Mouse (Mus musculus) limb, embryonic 10.5 days (tissue): ENCODE data around the gene Arpc3. TPM values are rescaled to one million over a fixed set of nuclear protein-coding genes. Genes with fewer than 3 reads are reported as not detected.
A peak's percentile ranks its signal among the peaks of the same experiment; 100 is the strongest.
"Not testable (repeated sequence)": the region's sequence is repeated elsewhere in the genome, so short reads cannot be mapped to it uniquely, and the experiment has no call there.

Experiments
- DNase-seq: peaks from one replicate; pipeline ENCODE4 v3.0.0-alpha.2; 2017; ENCODE audit warnings: low spot score
- H3K27ac ChIP-seq: fragments of 300-500 bp; sonication (generic); 2 replicates; pipeline ENCODE4 v1.5.1; 2016; ENCODE audit warnings: mild to moderate bottlenecking
- H3K27me3 ChIP-seq: fragments of 300-500 bp; sonication (generic); 2 replicates; pipeline ENCODE4 v1.6.1; 2016; ENCODE audit warnings: low read depth, mild to moderate bottlenecking; ENCODE audit not compliant: poor library complexity, severe bottlenecking
- H3K36me3 ChIP-seq: fragments of 300-500 bp; sonication (generic); 2 replicates; pipeline ENCODE4 v1.6.1; 2016; ENCODE audit warnings: mild to moderate bottlenecking, moderate library complexity
- H3K4me1 ChIP-seq: fragments of 300-500 bp; sonication (generic); 2 replicates; pipeline ENCODE4 v1.6.1; 2016
- H3K4me3 ChIP-seq: fragments of 300-500 bp; sonication (generic); 2 replicates; pipeline ENCODE4 v1.5.1; 2016; ENCODE audit warnings: mild to moderate bottlenecking, moderate library complexity
- H3K9me3 ChIP-seq: fragments of 300-500 bp; sonication (generic); replicated peaks from 2 replicates; pipeline ENCODE4 v1.6.1; 2016; ENCODE audit warnings: mild to moderate bottlenecking
- WGBS: fragments of 180-500 bp; shearing (Covaris S2); methylation state at CpG from one replicate; pipeline ENCODE4 v1.1.7; 2016; 5-methylcytosine and 5-hydroxymethylcytosine counted together
- polyA plus RNA-seq: library from polyadenylated mRNA; unstranded; fragments of >200 nt; fragmentation: Nextera tagmentation; extraction: Ambion mirVana; gene quantifications from 2 replicates; pipeline ENCODE4 v1.2.1, GENCODE M21; 2016

Gene Arpc3
- polyA plus RNA-seq, 1 experiment from 2014 or later = 86.6 TPM

DNA sequence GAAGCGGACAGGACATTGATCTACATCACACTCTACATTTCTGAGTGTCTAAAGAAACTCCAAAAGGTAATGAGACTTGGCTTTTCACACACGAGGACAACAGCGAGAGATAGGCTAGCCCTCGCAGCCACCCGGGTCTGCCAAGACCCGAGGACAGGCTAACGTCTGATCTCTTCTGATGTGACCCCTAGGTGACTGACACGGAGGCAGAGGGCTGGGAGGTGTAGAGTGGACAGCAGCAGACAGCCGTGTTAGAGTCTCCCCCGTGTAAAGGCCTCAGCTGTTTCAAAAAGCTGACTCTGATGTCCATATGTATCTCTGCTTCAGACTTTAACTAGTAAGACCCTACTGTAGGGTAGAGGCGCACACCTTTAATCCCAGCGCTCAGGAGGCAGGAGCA is 11.7 kb downstream of the Arpc3 start:
- Histone ChIP-seq H3K27ac (no peak overlapping the region), H3K9me3 (no peaks in the 10 kb centered on the region), H3K36me3 (peaks cover 90% of the 10 kb centered on the region), H3K4me1 (no peaks in the 10 kb centered on the region), H3K4me3 (no peak overlapping the region), H3K27me3 (no peaks in the 10 kb centered on the region)
- DNase-seq = no peak
- WGBS = 92% methylated on average over 12 of the region's 12 CpGs

DNA sequence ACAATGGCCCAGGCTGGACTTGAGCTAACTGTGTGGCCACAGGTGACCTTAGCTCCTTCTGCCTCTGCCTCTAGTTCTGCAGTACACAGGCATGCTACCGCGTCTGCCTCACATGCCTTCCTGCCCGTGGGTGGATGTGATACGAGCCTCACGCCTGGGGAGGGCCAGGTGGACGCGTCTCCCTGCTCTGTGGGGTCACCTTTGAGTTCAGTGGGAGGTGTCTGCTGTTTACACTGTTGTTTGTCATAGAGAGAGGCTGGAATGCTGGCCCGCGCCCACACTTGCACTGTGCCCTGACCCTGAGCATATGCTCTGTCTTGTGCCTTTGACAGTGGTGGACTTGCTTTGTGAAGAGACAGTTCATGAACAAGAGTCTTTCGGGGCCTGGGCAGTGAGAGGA is 13.9 kb downstream of the Arpc3 start:
- no peaks in the 10 kb centered on the region for H3K9me3 ChIP-seq
- H3K4me3 ChIP-seq = no peak overlapping the region
- no peak for DNase-seq
- no peaks in the 10 kb centered on the region for H3K27me3 ChIP-seq
- no peaks in the 10 kb centered on the region for H3K4me1 ChIP-seq
- H3K36me3 ChIP-seq = peaks cover 83% of the 10 kb centered on the region
- WGBS = 95% methylated on average over 10 of the region's 10 CpGs
- no peak overlapping the region for H3K27ac ChIP-seq

DNA sequence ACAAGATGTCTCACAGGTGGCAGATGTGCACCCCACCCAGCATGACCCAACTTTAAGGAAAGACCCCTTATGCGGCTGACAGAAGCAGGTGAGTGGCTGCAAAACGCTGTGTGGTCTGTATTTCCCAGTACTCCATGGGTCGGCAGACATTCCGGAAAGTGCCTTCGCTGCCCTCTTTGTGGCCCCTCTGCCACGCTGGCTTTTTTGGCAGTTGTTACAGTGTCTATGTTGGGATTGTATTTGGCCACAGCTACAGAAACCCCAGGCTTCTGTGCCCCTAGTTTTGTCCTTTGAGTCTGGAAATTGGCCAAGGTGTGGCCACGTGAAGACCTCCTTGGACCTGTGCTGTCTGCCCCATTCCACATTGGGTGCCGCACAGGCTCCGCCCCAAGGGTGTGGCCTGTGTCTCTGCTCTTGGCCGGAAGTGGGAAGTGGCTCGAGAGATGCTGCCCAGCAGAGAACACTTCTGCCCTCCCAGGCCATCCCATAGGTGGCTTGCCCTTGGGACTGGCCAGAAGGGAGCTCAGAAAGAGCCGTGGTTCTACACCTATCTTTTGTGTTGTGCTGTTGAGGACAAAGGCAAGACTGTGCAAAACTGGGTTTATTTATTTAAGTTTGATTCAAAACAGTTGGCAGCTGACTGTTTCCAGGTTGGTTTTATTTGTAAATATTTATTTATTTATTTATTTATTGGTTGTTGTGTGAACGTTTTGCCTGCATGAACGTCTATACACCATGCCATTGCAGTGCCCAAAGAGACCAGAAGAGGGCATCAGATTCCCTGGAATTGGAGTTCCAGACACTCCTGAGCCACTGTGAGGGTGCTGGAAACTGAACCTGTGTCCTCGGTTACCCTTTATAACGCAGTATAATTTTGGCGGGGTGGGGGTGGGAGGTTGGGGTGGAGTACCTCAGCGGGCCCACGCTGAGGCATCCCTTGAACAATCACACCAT is 18.3 kb downstream of the Arpc3 start:
- 85% methylated on average over 19 of the region's 19 CpGs for WGBS
- H3K36me3 ChIP-seq = peaks cover 42% of the 10 kb centered on the region

DNA sequence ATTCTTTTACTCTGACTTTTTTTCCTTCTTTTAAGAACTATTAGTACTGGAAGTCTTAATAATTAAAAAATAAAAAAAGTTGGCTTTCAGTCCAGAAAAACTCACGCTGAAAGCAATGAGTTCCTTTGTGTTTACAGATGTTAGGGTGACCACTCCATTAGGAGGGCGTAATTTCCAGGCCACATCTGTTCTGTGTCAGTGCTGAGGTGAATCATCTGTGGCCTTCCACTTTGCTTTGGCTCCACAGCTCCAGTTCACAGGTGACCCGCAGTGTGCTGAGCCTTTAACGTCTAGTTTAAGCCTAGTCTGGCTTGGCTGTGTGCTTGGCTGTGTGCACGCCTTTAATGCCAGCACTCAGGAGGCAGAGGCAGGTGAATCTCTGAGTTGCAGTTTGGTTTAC is 20.2 kb downstream of the Arpc3 start:
- no peak for DNase-seq
- Histone ChIP-seq H3K27ac (no peak overlapping the region), H3K27me3 (no peaks in the 10 kb centered on the region), H3K4me1 (no peaks in the 10 kb centered on the region), H3K36me3 (peaks cover 22% of the 10 kb centered on the region), H3K4me3 (no peak overlapping the region), H3K9me3 (no peaks in the 10 kb centered on the region)
- WGBS = 76% methylated on average over 5 of the region's 5 CpGs

More for the DNA sequence above, 18.3 kb downstream of the Arpc3 start:
- Histone ChIP-seq H3K9me3 (no peaks in the 10 kb centered on the region), H3K4me3 (no peak overlapping the region), H3K27me3 (no peaks in the 10 kb centered on the region), H3K4me1 (no peaks in the 10 kb centered on the region), H3K27ac (no peak overlapping the region)
- DNase-seq = no peak

DNA sequence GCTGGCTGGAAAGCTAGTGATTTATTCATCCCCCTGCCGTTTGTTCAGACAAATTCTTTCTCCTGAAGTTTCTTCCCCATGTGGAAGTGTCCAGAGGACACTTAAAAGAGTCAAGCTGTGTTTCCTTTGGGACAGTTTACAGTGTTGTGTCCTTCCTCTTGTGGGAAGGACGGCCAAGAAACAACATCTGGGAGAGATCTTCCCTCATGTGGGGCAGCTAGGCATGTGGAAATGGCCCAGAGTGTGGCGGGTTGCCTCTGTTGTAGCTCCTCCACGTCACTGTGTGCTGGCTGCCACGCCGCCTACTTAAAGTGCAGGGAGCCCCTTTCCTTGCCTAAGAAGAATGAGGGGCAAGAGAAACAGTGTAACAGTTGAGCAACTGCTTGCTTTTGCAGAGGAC is 21.1 kb downstream of the Arpc3 start:
- H3K4me1 ChIP-seq = no peaks in the 10 kb centered on the region
- 63% methylated on average over 6 of the region's 6 CpGs for WGBS

DNA sequence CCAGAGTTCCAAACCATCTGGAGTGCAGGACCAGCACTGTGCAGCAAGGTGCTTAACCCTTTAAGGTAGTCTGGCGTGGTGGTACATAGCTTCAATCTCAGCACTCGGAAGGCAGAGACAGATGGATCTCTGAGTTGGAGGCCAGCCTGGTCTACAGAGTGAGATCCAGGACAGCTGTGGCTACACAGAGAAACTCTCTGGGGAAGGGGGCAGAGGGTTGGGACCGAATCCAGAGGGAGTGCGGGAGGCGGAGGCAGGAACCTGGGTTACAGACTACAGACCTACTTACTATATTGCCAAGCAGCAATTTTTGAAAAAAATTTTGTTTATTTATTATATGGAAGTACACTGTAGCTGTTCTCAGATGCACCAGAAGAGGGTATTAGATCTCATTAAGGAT is 22.7 kb downstream of the Arpc3 start:
- no peaks in the 10 kb centered on the region for H3K27me3 ChIP-seq
- WGBS = 93% methylated on average over 5 of the region's 5 CpGs
- H3K9me3 ChIP-seq = no peaks in the 10 kb centered on the region
- DNase-seq = no peak
- peaks cover 13% of the 10 kb centered on the region for H3K36me3 ChIP-seq
- no peak overlapping the region for H3K4me3 ChIP-seq
- no peak overlapping the region for H3K27ac ChIP-seq
- H3K4me1 ChIP-seq = no peaks in the 10 kb centered on the region

More for the DNA sequence above, 21.1 kb downstream of the Arpc3 start:
- no peak overlapping the region for H3K27ac ChIP-seq
- H3K4me3 ChIP-seq = no peak overlapping the region
- no peaks in the 10 kb centered on the region for H3K27me3 ChIP-seq
- H3K36me3 ChIP-seq = peaks cover 13% of the 10 kb centered on the region
- DNase-seq = no peak
- H3K9me3 ChIP-seq = no peaks in the 10 kb centered on the region

DNA sequence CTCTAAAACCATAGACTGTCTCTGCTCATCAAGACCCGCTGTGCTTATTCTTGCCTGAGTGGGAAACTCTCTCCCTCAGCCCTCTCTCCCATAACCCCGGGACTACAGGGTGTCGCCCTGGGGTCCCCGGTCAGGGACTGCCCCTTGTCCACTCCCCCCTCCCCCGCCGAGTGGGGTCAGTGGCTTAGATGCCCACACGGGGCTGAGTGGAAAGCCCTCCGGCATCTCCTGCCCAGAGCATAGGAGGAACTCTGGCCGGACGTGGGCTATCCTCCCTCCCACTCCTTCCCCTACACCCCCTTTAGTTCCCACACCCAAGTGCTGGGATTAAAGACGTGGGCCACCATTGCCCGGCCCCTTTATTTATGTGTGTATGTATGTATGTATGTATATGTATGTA is 23.8 kb downstream of the Arpc3 start:
- 91% methylated on average over 12 of the region's 12 CpGs for WGBS
- Histone ChIP-seq H3K27me3 (no peaks in the 10 kb centered on the region), H3K9me3 (no peaks in the 10 kb centered on the region), H3K4me1 (no peaks in the 10 kb centered on the region), H3K27ac (no peak overlapping the region), H3K4me3 (no peak overlapping the region), H3K36me3 (peaks cover 3% of the 10 kb centered on the region; the same call in 1 of the 2 replicates)
- no peak for DNase-seq

DNA sequence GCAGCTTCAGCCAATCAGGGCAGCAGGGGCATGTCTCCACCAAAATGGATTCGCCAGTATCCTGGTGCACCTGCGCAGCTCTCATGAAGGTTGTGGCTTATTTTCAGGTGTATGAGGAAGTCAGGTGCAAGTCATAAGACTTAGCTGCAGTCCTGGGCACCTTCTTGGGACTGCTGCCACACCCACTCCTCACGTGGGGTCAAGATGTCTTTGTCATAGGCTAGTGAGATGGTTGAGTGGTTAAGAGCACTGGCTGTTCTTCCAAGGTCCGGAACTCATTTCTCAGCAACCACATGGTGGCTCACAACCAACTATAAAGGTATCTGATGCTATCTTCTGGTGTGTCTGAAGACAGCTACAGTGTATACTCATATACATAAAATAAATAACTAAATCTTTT is 29.0 kb downstream of the Arpc3 start:
- WGBS = 63% methylated on average over 4 of the region's 4 CpGs
- not testable (repeated sequence) for H3K9me3 ChIP-seq, H3K27ac ChIP-seq, H3K27me3 ChIP-seq, DNase-seq, H3K4me3 ChIP-seq
- peaks cover 10% of the 10 kb centered on the region for H3K36me3 ChIP-seq
- H3K4me1 ChIP-seq = peaks cover 18% of the 10 kb centered on the region

DNA sequence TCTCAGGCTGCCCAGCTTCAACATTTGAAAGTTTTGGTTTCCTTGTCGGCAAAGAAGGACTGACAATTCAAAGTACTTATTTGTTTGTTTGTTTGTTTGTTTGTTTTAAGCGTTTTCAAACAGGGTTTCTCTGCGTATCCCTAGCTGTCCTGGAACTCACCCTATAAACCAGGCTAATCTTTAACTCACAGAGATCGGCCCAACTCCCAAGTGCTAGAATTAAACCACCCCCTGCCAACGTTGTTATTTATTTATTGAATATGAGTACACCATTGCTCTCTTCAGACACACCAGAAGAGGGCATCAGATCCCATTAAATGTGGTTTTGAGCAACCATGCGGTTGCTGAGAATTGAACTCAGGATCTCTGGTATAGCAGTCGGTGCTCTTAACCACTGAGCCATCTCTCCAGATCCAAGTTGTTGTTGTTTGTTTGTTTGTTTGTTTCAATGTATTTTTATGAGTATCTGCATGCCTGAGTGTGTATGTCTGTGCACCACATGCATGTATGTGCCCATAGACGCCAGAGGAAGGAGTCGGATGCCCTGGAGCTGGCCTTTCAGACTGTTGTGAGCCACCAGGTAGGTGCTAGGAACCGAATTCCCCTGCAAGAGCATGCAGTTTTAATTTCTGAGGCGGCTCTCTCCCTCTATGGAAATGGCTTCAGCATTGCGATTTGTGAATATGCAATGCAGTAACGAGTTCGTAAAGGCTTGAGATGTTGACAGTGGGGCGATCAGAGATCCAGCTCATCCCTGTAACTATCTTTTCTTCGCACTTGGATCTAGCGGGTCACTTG is 29.8 kb downstream of the Arpc3 start, which contains the start of gene Anapc7:
Gene Anapc7, plus strand, starts transcription at position 423 of the 798 bp plus-strand sequence.
- WGBS = 25% methylated on average over 17 of the region's 17 CpGs
- no peaks in the 10 kb centered on the region for H3K9me3 ChIP-seq
- peak within 1 kb of the TSS; percentile 98 for H3K4me3 ChIP-seq
- no peaks in the 10 kb centered on the region for H3K27me3 ChIP-seq
- H3K27ac ChIP-seq = peak within 1 kb of the TSS; percentile 96
- peaks cover 18% of the 10 kb centered on the region for H3K36me3 ChIP-seq
- no peak for DNase-seq
- H3K4me1 ChIP-seq = peaks cover 18% of the 10 kb centered on the region

DNA sequence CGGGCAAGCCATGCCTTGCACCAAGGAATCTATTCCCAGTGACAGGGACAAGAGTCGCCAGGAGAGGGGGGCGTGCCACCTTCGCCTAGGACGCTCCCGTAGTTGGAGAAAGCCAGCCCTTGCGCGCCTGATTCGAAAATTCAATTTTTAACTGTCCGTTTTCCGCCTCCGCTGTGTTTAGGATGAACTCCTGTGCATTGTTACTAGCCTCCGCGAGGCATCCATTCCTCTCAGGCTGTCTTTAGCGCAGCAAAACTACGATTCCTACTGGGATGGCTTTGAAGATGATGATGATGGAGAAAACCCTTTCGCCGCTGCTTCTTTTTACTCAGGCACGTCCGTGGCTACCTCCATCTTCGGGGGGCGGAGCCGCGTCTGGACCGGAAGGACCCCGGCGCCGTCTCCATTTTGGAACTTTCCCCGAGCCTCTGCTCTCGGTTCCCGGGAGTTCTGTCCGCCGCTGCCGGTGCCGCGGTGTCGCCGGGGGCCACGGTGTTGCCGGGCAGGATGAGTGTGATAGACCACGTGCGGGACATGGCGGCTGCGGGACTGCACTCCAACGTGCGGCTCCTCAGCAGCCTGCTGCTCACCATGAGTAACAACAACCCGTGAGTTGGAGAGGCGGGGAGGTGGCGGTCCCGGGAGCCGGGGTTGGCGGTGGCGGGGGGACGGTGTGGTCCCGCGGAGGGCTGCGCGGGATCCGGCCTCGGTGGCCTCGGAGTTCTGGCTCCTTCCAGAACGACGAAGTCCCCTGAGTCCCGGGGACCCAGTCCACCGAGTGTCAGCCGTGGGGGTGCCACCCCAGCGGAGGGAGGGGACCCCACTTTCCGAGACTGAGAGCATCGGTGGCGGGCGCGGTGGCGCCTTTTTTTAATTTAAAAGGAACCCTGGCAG is 30.6 kb downstream of the Arpc3 start:
- H3K9me3 ChIP-seq = no peaks in the 10 kb centered on the region
- peak overlapping the region; percentile 98 for H3K4me3 ChIP-seq
- peak overlapping the region; percentile 96 for H3K27ac ChIP-seq
- peak; percentile 91 for DNase-seq
- peaks cover 18% of the 10 kb centered on the region for H3K4me1 ChIP-seq
- H3K27me3 ChIP-seq = no peaks in the 10 kb centered on the region
- H3K36me3 ChIP-seq = peaks cover 26% of the 10 kb centered on the region
- under 1% methylated on average over 73 of the region's 73 CpGs for WGBS

DNA sequence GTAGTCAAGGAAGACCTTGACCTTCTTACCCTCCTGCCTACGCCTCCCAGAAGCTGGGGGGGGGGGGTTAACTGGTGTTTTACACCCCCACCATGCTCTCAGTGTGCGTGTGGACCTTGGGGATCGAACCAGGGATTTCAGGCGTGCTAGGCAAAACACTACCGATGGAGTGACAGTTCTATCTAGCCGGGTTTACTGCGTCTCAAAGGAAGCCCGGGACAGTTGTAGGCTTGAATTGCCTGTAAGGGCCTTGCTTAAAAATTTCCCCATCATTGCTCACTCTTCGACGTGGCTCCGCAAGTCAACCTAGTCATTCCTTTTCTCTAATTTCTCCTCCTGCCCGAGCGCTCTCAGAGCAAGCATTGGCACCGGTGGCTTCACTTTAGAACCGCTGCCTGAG is 31.4 kb downstream of the Arpc3 start:
- H3K36me3 ChIP-seq = peaks cover 34% of the 10 kb centered on the region

DNA sequence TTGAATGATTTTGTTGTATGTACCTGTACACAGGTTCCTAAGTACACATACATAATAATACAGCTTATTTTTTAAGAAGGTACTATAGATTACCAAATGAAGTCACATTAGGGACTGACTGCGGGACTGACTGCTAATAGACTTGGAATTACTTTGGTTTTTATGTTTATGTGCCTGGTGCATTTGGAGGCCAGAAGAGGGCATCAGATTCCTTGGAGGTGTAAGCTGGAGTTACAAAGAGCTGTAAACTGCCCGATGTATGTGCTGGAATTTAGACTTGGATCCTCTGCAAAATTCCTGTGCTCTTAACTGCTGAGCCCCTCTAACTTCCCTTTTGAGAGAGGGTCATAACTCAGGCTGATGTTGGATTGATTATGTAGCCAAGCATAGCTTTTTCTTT is 33.9 kb downstream of the Arpc3 start:
- 90% methylated on average over 2 of the region's 2 CpGs for WGBS

More for the DNA sequence above, 31.4 kb downstream of the Arpc3 start:
- Histone ChIP-seq H3K27ac (peak overlapping the region; percentile 96), H3K4me3 (peak overlapping the region; percentile 98), H3K4me1 (peaks cover 18% of the 10 kb centered on the region), H3K27me3 (no peaks in the 10 kb centered on the region), H3K9me3 (no peaks in the 10 kb centered on the region)
- WGBS = 34% methylated on average over 15 of the region's 15 CpGs
- no peak for DNase-seq

More for the DNA sequence above, 33.9 kb downstream of the Arpc3 start:
- H3K4me3 ChIP-seq = no peak overlapping the region
- H3K27me3 ChIP-seq = no peaks in the 10 kb centered on the region
- no peak for DNase-seq
- no peak overlapping the region for H3K27ac ChIP-seq
- H3K36me3 ChIP-seq = peaks cover 59% of the 10 kb centered on the region
- no peaks in the 10 kb centered on the region for H3K9me3 ChIP-seq
- H3K4me1 ChIP-seq = peaks cover 18% of the 10 kb centered on the region
